In the genomic region with DNA sequence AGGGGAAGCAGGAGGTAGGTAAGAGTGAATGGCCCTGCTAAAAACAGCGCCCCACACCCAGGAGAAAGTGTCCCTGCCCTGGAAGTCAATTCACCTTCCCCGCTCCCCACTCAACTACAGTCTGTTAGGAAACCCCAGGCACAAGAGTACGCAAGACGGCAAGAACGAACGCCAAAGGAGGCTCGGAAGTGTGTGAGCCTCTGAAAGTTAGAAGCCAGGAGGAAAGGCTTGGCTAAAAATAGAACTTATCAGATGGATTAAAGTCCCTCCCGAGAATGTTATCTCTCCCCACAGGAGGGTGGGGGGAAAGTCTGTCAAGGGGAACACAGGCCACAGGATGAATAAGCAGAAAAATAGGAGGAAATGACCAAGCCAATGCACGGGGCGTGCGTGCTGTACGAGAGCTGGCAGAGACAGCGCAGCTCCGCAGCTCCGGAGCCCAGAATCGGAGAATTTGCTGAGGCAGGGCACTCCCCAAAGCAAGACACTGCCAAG, we compare ENCODE assay signal across 8 mouse cellular contexts. TPM values are rescaled to one million over a fixed set of nuclear protein-coding genes. Genes with fewer than 3 reads are reported as not detected.
DNase-seq lines count a peak whose midpoint lies in the region; ATAC-seq and TF ChIP-seq lines count a peak whose summit lies in the region.

No protein-coding gene starts in this region.

- H3K9me3 ChIP-seq in forebrain, embryonic 14.5 days (replicated peaks; ENCODE audit: control insufficient read depth, low read length) = no peaks in the 10 kb centered on the region
- H3K9me3 ChIP-seq in hindbrain, postnatal 0 days (ENCODE audit: low read length) = no peaks in the 10 kb centered on the region
- no peaks in the 10 kb centered on the region for H3K9me3 ChIP-seq in liver, embryonic 13.5 days (replicated peaks)

- H3K4me1 ChIP-seq in forebrain, embryonic 14.5 days (ENCODE audit: control insufficient read depth, insufficient read depth, low read length) = peaks cover 13% of the 10 kb centered on the region
- H3K4me1 ChIP-seq in hindbrain, postnatal 0 days (ENCODE audit: insufficient read depth, low read length) = peaks cover 8% of the 10 kb centered on the region; the same call in 1 of the 2 replicates
- peaks cover 63% of the 10 kb centered on the region for H3K4me1 ChIP-seq in liver, embryonic 13.5 days (replicated peaks)

- peak overlapping the region; percentile 18; the same call in 1 of the 2 replicates for H3K9ac ChIP-seq in forebrain, embryonic 14.5 days (ENCODE audit: low read length)
- 0 out of 2 replicates have a peak overlapping the region, but pooled peaks have one; percentile 13 for H3K9ac ChIP-seq in hindbrain, postnatal 0 days (replicated peaks; ENCODE audit: low read length)
- peak overlapping the region; percentile 73 for H3K9ac ChIP-seq in liver, embryonic 13.5 days

- no peak for TF ChIP-seq CTCF in hindbrain, postnatal 0 days (IDR thresholded peaks at IDR 0.05; ENCODE audit: low read depth)

- H3K36me3 ChIP-seq in forebrain, embryonic 14.5 days (ENCODE audit: control insufficient read depth, insufficient read depth, low read length) = no peaks in the 10 kb centered on the region
- no peaks in the 10 kb centered on the region for H3K36me3 ChIP-seq in hindbrain, postnatal 0 days (ENCODE audit: insufficient read depth, low read length)
- H3K36me3 ChIP-seq in liver, embryonic 13.5 days = no peaks in the 10 kb centered on the region

- 0 out of 2 replicates have a peak, but pooled peaks cover 5% of the 10 kb centered on the region for H3K27me3 ChIP-seq in forebrain, embryonic 14.5 days (replicated peaks; ENCODE audit: control insufficient read depth, insufficient read depth, low read length)
- no peaks in the 10 kb centered on the region; the same call in 1 of the 2 replicates for H3K27me3 ChIP-seq in hindbrain, postnatal 0 days (ENCODE audit: insufficient read depth, low read length)
- peaks cover 24% of the 10 kb centered on the region; the same call in 1 of the 2 replicates for H3K27me3 ChIP-seq in liver, embryonic 13.5 days

- peak; percentile 49 for DNase-seq in ES-CJ7 (ENCODE audit: low read depth, low spot score)
- peak; percentile 45 for DNase-seq in adrenal gland, postnatal 14 days
- peak; percentile 57 for DNase-seq in forebrain, embryonic 14.5 days (ENCODE audit: low spot score)
- DNase-seq in hindbrain, postnatal 0 days (ENCODE audit: low spot score) = peak; percentile 53
- peak; percentile 88 for DNase-seq in liver, embryonic 13.5 days
- peak; percentile 25 for DNase-seq in naive thymus-derived CD4-positive, alpha-beta T cell, adult 2 months (ENCODE audit: low read depth)
- no peak for DNase-seq in cerebellum, adult 8-10 months
- DNase-seq in gastrocnemius, postnatal 36 days = no peak

- peak overlapping the region; percentile 11; the same call in 1 of the 2 replicates for H3K4me3 ChIP-seq in forebrain, embryonic 14.5 days (ENCODE audit: low read depth, low read length)
- peak overlapping the region; percentile 26 for H3K4me3 ChIP-seq in hindbrain, postnatal 0 days (ENCODE audit: low read length)
- H3K4me3 ChIP-seq in liver, embryonic 13.5 days (replicated peaks) = peak overlapping the region; percentile 44

- peak; percentile 65; the same call in 1 of the 2 replicates for ATAC-seq in forebrain, embryonic 14.5 days
- ATAC-seq in hindbrain, postnatal 0 days = peak; percentile 35; the same call in 1 of the 2 replicates
- ATAC-seq in liver, embryonic 13.5 days (ENCODE audit: low read depth) = peak; percentile 94

- no peak overlapping the region for H3K27ac ChIP-seq in forebrain, embryonic 14.5 days (ENCODE audit: low read depth, low read length)
- H3K27ac ChIP-seq in hindbrain, postnatal 0 days = no peak overlapping the region
- peak overlapping the region; percentile 92 for H3K27ac ChIP-seq in liver, embryonic 13.5 days

- peak overlapping the region; percentile 49 for H3K4me2 ChIP-seq in forebrain, embryonic 14.5 days (ENCODE audit: low read length)
- H3K4me2 ChIP-seq in hindbrain, postnatal 0 days (ENCODE audit: low read depth, low read length) = peak overlapping the region; percentile 54
- peak overlapping the region; percentile 76 for H3K4me2 ChIP-seq in liver, embryonic 13.5 days

- intact Hi-C loops in gastrocnemius, postnatal 36 days (cut with DNase I) = no loop called here

- WGBS in forebrain, embryonic 14.5 days = 3% methylated on average over 16 of the region's 16 CpGs
- WGBS in hindbrain, postnatal 0 days = 2% methylated on average over 16 of the region's 16 CpGs
- WGBS in liver, embryonic 13.5 days (ENCODE audit: insufficient replicate concordance) = under 1% methylated on average over 16 of the region's 16 CpGs

RNA-seq across cellular contexts. Expression of a gene that starts 41.0 kb away (rescaled TPM):
- 3.0 and 6.6 TPM in 2 replicates for total RNA-seq in adrenal gland, postnatal 14 days (2021)
- polyA plus RNA-seq in forebrain, embryonic 14.5 days (2014; fragmentation: Nextera tagmentation; extraction: Ambion mirVana) = 5.9 and 6.3 TPM in 2 replicates
- 8.3 and 8.5 TPM in 2 replicates for total RNA-seq in hindbrain, postnatal 0 days (2014; rRNA removed)
- 5.4 and 5.8 TPM in 2 replicates for polyA plus RNA-seq in hindbrain, postnatal 0 days (2015; fragmentation: Nextera tagmentation; extraction: Ambion mirVana)
- 1.6 and 1.8 TPM in 2 replicates for polyA plus RNA-seq in liver, embryonic 13.5 days (2015; fragmentation: Nextera tagmentation; extraction: Ambion mirVana)
- 10 to 100 TPM; 17.1 to 32.7 TPM for total RNA-seq in gastrocnemius, postnatal 36 days (2021)

Comparison
In these comparisons a context has a peak if more than half of its experiments do, and no peak if none do; other contexts are left out.
1. DNase-seq: peak in ES-CJ7 (single experiment), adrenal gland, postnatal 14 days (single experiment), forebrain, embryonic 14.5 days (single experiment), hindbrain, postnatal 0 days (single experiment), liver, embryonic 13.5 days (single experiment) and naive thymus-derived CD4-positive, alpha-beta T cell, adult 2 months (single experiment); none in cerebellum, adult 8-10 months (single experiment) and gastrocnemius, postnatal 36 days (0 of 2).
2. ATAC-seq: peak in every context shown above with its lines; median percentile 94 in liver, embryonic 13.5 days; 65 in forebrain, embryonic 14.5 days; 35 in hindbrain, postnatal 0 days.
3. H3K9ac ChIP-seq: peak in every context shown above with its lines; median percentile 73 in liver, embryonic 13.5 days; 18 in forebrain, embryonic 14.5 days; 13 in hindbrain, postnatal 0 days.
4. Peak in every context shown above with its lines, with median percentiles within 50 percentile points of each other: H3K4me2 ChIP-seq and H3K4me3 ChIP-seq.